ENCODE assay signal across 9 mouse cellular contexts in the genomic region with DNA sequence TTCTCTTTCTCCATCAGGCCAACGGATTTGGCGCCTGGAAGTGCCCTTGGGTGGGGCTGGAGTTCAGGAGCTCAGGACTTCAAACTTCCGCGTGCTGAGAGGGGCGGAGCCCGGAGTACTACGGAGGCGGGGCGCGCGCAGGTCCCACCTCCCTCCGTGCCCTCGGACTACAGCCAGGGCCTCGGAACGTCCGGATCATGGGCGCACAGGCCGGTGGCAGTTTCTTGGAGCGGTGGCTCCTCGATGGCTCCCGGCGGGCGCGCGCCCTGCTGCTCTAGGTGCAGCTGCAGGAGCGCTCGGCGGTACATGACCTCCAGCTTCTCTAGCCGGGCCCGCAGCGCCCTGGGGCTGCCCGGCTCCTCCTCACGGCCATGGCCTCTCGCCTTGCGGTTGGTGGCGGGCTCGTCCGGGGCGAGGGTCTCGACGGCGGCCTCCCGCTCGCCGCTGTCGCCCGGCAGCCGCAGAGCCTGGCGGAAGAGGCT. TPM values are rescaled to one million over a fixed set of nuclear protein-coding genes. Genes with fewer than 3 reads are reported as not detected.
A peak's percentile ranks its signal among the peaks of the same experiment; 100 is the strongest.
DNase-seq lines count a peak whose midpoint lies in the region; ATAC-seq lines count a peak whose summit lies in the region.
"Had no signal": no experiment of that assay in that cellular context is flagged by ENCODE, and none has a peak within 500 bp of the region (broad histone marks: within the 10 kb centered on the region; RNA-seq: fewer than 3 reads in every experiment).

No protein-coding gene starts in this region.

- peak overlapping the region; percentile 89 for H3K9ac ChIP-seq in forebrain, embryonic 13.5 days
- H3K9ac ChIP-seq in liver, embryonic 16.5 days (ENCODE audit: low read depth, low read length), result peak overlapping the region; percentile 98
- peak overlapping the region; percentile 93 for H3K9ac ChIP-seq in neural tube, embryonic 13.5 days

- WGBS in forebrain, embryonic 13.5 days, result under 1% methylated on average over 47 of the region's 49 CpGs
- whole genome bisulfite sequencing in large intestine, adult 2 months, result under 1% methylated on average over 48 of the region's 49 CpGs
- under 1% methylated on average over 49 of the region's 49 CpGs for WGBS in liver, embryonic 16.5 days (ENCODE audit: insufficient replicate concordance)
- under 1% methylated on average over 49 of the region's 49 CpGs for WGBS in neural tube, embryonic 13.5 days

- DNase-seq in ES-CJ7 (ENCODE audit: low read depth, low spot score), result peak; percentile 83
- peak; percentile 90 for DNase-seq in heart, postnatal 10 days
- peak; percentile 64 for DNase-seq in large intestine, adult 2 months (ENCODE audit: low read depth, low spot score)
- DNase-seq in testis, postnatal 10 days (ENCODE audit: low spot score), result peak; percentile 90

- intact Hi-C loops in heart, postnatal 10 days (cut with DNase I), result no loop called here

- peaks cover 3% of the 10 kb centered on the region; the same call in 1 of the 2 replicates for H3K4me1 ChIP-seq in forebrain, embryonic 13.5 days
- peaks cover 21% of the 10 kb centered on the region for H3K4me1 ChIP-seq in liver, embryonic 16.5 days (ENCODE audit: control insufficient read depth, low read depth, low read length)
- no peaks in the 10 kb centered on the region for H3K4me1 ChIP-seq in neural tube, embryonic 13.5 days (replicated peaks)

- H3K4me2 ChIP-seq in forebrain, embryonic 13.5 days, result peak overlapping the region; percentile 85
- H3K4me2 ChIP-seq in liver, embryonic 16.5 days (ENCODE audit: low read depth, low read length), result peak overlapping the region; percentile 95
- H3K4me2 ChIP-seq in neural tube, embryonic 13.5 days, result peak overlapping the region; percentile 88

- no peaks in the 10 kb centered on the region for H3K27me3 ChIP-seq in forebrain, embryonic 13.5 days
- H3K27me3 ChIP-seq in liver, embryonic 16.5 days (ENCODE audit: control insufficient read depth, insufficient read depth, low read depth, low read length), result no peaks in the 10 kb centered on the region
- no peaks in the 10 kb centered on the region for H3K27me3 ChIP-seq in neural tube, embryonic 13.5 days

- H3K4me3 ChIP-seq in forebrain, embryonic 13.5 days, result peak overlapping the region; percentile 72
- peak overlapping the region; percentile 89 for H3K4me3 ChIP-seq in liver, embryonic 16.5 days (ENCODE audit: low read depth, low read length)
- H3K4me3 ChIP-seq in neural tube, embryonic 13.5 days, result peak overlapping the region; percentile 83

- H3K9me3 ChIP-seq in forebrain, embryonic 13.5 days (replicated peaks), result no peaks in the 10 kb centered on the region
- no peaks in the 10 kb centered on the region for H3K9me3 ChIP-seq in liver, embryonic 16.5 days (replicated peaks; ENCODE audit: control insufficient read depth, low read length)
- H3K9me3 ChIP-seq in neural tube, embryonic 13.5 days, result no peaks in the 10 kb centered on the region

- no peaks in the 10 kb centered on the region for H3K36me3 ChIP-seq in forebrain, embryonic 13.5 days (ENCODE audit: poor library complexity, severe bottlenecking)
- H3K36me3 ChIP-seq in liver, embryonic 16.5 days (ENCODE audit: control insufficient read depth, insufficient read depth), result no peaks in the 10 kb centered on the region
- no peaks in the 10 kb centered on the region for H3K36me3 ChIP-seq in neural tube, embryonic 13.5 days

- H3K27ac ChIP-seq in forebrain, embryonic 13.5 days, result peak overlapping the region; percentile 93
- peak overlapping the region; percentile 97 for H3K27ac ChIP-seq in liver, embryonic 16.5 days (ENCODE audit: low read length)
- peak overlapping the region; percentile 97 for H3K27ac ChIP-seq in neural tube, embryonic 13.5 days (replicated peaks)
- H3K27ac ChIP-seq: macrophage had no signal

- ATAC-seq in cerebellum, adult (ENCODE audit: insufficient number of reproducible peaks, low FRiP score, low TSS enrichment), result peak; percentile 77
- ATAC-seq in forebrain, embryonic 13.5 days, result peak; percentile 86
- peak; percentile 89 for ATAC-seq in liver, embryonic 16.5 days (ENCODE audit: low read depth)
- ATAC-seq in neural tube, embryonic 13.5 days (ENCODE audit: low read depth), result peak; percentile 92

RNA-seq across cellular contexts. Expression of a gene that starts 0.6 kb away (rescaled TPM):
- 3.5 and 3.7 TPM in 2 replicates for polyA plus RNA-seq in forebrain, embryonic 13.5 days (2015; fragmentation: Nextera tagmentation; extraction: Ambion mirVana)
- 1 to 10 TPM; 6.8 to 7.1 TPM for total RNA-seq in heart, postnatal 10 days (2021)
- polyA plus RNA-seq in large intestine, adult 2 months (2012; rRNA removed), result 2.9 and 3.7 TPM in 2 replicates
- 0.81 and 0.83 TPM in 2 replicates for polyA plus RNA-seq in liver, embryonic 16.5 days (2015; fragmentation: Nextera tagmentation; extraction: Ambion mirVana)
- 10.1 and 13.7 TPM in 2 replicates for polyA plus RNA-seq in neural tube, embryonic 13.5 days (2015; fragmentation: Nextera tagmentation; extraction: Ambion mirVana)

Comparison
In these comparisons a context has a peak if more than half of its experiments do, and no peak if none do; other contexts are left out.
1. Peak in every context shown above with its lines: DNase-seq, ATAC-seq, H3K4me3 ChIP-seq and H3K27ac ChIP-seq.